Mouse (Mus musculus): ENCODE data around the gene Phc1. TPM values are rescaled to one million over a fixed set of nuclear protein-coding genes. Genes with fewer than 3 reads are reported as not detected.

The Phc1 gene
- polyA plus RNA-seq, 1 experiment from 2014 or later: 15.4 TPM

- no peak overlapping the region for H3K9ac ChIP-seq (ENCODE audit: low read length)
- 72% methylated on average over 2 of the region's 2 CpGs for WGBS
- no peaks in the 10 kb centered on the region for H3K36me3 ChIP-seq (ENCODE audit: control insufficient read depth, insufficient read depth, low read length)
- no peak for ATAC-seq (ENCODE audit: low read depth)
- H3K4me3 ChIP-seq (ENCODE audit: low read length): no peak overlapping the region
- H3K4me2 ChIP-seq (ENCODE audit: low read depth, low read length): no peak overlapping the region
- no peaks in the 10 kb centered on the region for H3K27me3 ChIP-seq (ENCODE audit: control insufficient read depth, insufficient read depth, low read depth, low read length)
- H3K4me1 ChIP-seq (replicated peaks; ENCODE audit: control insufficient read depth, insufficient read depth, low read length): no peaks in the 10 kb centered on the region
- no peaks in the 10 kb centered on the region for H3K9me3 ChIP-seq (ENCODE audit: control insufficient read depth, low read length)
- H3K27ac ChIP-seq (ENCODE audit: low read length): no peak overlapping the region
These were observed 56.9 kb downstream of the Phc1 start for GRCm38 (mm10) chr6:122283429-122283828.

DNA sequence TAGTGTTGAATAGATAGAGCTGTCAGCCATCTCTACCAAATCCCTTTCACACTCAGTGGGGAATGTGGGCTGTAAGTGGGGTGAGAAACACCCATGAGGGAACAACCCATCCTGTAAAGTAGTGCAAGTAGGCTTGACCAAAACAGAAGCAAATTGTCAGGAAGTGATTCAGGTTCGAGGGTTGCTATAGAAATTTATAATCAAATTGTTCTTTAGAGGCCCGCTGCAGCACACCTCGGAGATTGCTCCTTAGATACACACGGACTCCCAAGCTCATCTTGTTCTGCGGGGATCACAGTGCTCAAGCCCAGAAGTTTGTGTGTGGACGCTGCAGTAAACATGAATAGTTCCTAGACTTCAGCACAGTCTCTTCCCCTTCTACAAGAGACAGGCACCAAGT, 57.6 kb downstream of the Phc1 start, which contains the start of gene Klrg1:
TSS of gene Klrg1 (minus strand) at position 101 of the 400 bp plus-strand sequence.
- no peak within 1 kb of the TSS for H3K4me2 ChIP-seq (ENCODE audit: low read depth, low read length)
- H3K27me3 ChIP-seq (ENCODE audit: control insufficient read depth, insufficient read depth, low read depth, low read length): no peaks in the 10 kb centered on the region

GRCm38 (mm10) chr6:122276565-122276964, 63.8 kb downstream of the Phc1 start:
- Histone ChIP-seq H3K27ac (ENCODE audit: low read length) (no peak overlapping the region), H3K4me3 (ENCODE audit: low read length) (no peak overlapping the region), H3K4me2 (ENCODE audit: low read depth, low read length) (no peak overlapping the region), H3K9me3 (ENCODE audit: control insufficient read depth, low read length) (no peaks in the 10 kb centered on the region), H3K9ac (ENCODE audit: low read length) (no peak overlapping the region), H3K36me3 (ENCODE audit: control insufficient read depth, insufficient read depth, low read length) (no peaks in the 10 kb centered on the region), H3K4me1 (replicated peaks; ENCODE audit: control insufficient read depth, insufficient read depth, low read length) (no peaks in the 10 kb centered on the region), H3K27me3 (ENCODE audit: control insufficient read depth, insufficient read depth, low read depth, low read length) (no peaks in the 10 kb centered on the region)
- 72% methylated on average over 7 of the region's 7 CpGs for WGBS
- ATAC-seq (ENCODE audit: low read depth): no peak

More for the DNA sequence above, 57.6 kb downstream of the Phc1 start, which contains the start of gene Klrg1:
- no peak within 1 kb of the TSS for H3K27ac ChIP-seq (ENCODE audit: low read length)
- no peaks in the 10 kb centered on the region for H3K9me3 ChIP-seq (ENCODE audit: control insufficient read depth, low read length)
- no peak within 1 kb of the TSS for H3K9ac ChIP-seq (ENCODE audit: low read length)
- no peak for ATAC-seq (ENCODE audit: low read depth)
- no peaks in the 10 kb centered on the region for H3K36me3 ChIP-seq (ENCODE audit: control insufficient read depth, insufficient read depth, low read length)
- no peak within 1 kb of the TSS for H3K4me3 ChIP-seq (ENCODE audit: low read length)
- no peaks in the 10 kb centered on the region for H3K4me1 ChIP-seq (replicated peaks; ENCODE audit: control insufficient read depth, insufficient read depth, low read length)
- WGBS: 76% methylated on average over 6 of the region's 6 CpGs

GRCm38 (mm10) chr6:122274546-122274945, 65.8 kb downstream of the Phc1 start:
- H3K4me2 ChIP-seq (ENCODE audit: low read depth, low read length): no peak overlapping the region
- no peaks in the 10 kb centered on the region for H3K4me1 ChIP-seq (replicated peaks; ENCODE audit: control insufficient read depth, insufficient read depth, low read length)
- no peaks in the 10 kb centered on the region for H3K9me3 ChIP-seq (ENCODE audit: control insufficient read depth, low read length)
- H3K27me3 ChIP-seq (ENCODE audit: control insufficient read depth, insufficient read depth, low read depth, low read length): no peaks in the 10 kb centered on the region
- H3K36me3 ChIP-seq (ENCODE audit: control insufficient read depth, insufficient read depth, low read length): no peaks in the 10 kb centered on the region
- 31% methylated on average over 5 of the region's 5 CpGs for WGBS
- H3K9ac ChIP-seq (ENCODE audit: low read length): no peak overlapping the region
- H3K27ac ChIP-seq (ENCODE audit: low read length): no peak overlapping the region
- no peak overlapping the region for H3K4me3 ChIP-seq (ENCODE audit: low read length)
- ATAC-seq (ENCODE audit: low read depth): no peak

DNA sequence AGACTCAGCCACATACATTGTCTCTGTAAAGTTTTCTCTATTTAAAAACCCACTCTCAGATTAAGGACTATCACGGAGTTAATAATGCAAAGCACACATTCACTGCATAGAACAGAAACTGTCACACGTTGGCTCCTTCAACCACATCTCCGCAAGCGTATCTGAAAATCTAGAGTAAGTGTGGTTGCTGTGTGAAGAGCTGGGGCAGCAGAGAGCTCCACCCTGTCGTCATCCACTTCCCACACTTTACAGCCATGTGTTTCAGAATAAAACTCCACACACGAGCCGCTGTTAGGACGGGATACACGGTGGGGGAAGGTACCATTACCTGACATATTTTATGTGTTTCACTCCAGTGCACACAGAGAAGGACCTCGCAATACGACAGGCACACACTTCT, 70.2 kb downstream of the Phc1 start:
- no peak for ATAC-seq (ENCODE audit: low read depth)
- no peaks in the 10 kb centered on the region; the same call in 1 of the 2 replicates for H3K4me1 ChIP-seq (replicated peaks; ENCODE audit: control insufficient read depth, insufficient read depth, low read length)
- no peaks in the 10 kb centered on the region for H3K36me3 ChIP-seq (ENCODE audit: control insufficient read depth, insufficient read depth, low read length)
- WGBS: 68% methylated on average over 11 of the region's 11 CpGs
- no peaks in the 10 kb centered on the region for H3K9me3 ChIP-seq (ENCODE audit: control insufficient read depth, low read length)
- H3K4me2 ChIP-seq (ENCODE audit: low read depth, low read length): no peak overlapping the region
- H3K4me3 ChIP-seq (ENCODE audit: low read length): no peak overlapping the region
- no peak overlapping the region for H3K9ac ChIP-seq (ENCODE audit: low read length)
- no peaks in the 10 kb centered on the region for H3K27me3 ChIP-seq (ENCODE audit: control insufficient read depth, insufficient read depth, low read depth, low read length)
- no peak overlapping the region for H3K27ac ChIP-seq (ENCODE audit: low read length)

GRCm38 (mm10) chr6:122269170-122269569, 71.2 kb downstream of the Phc1 start:
- H3K36me3 ChIP-seq (ENCODE audit: control insufficient read depth, insufficient read depth, low read length): no peaks in the 10 kb centered on the region
- no peak overlapping the region for H3K9ac ChIP-seq (ENCODE audit: low read length)
- H3K4me2 ChIP-seq (ENCODE audit: low read depth, low read length): no peak overlapping the region
- no peaks in the 10 kb centered on the region for H3K27me3 ChIP-seq (ENCODE audit: control insufficient read depth, insufficient read depth, low read depth, low read length)
- H3K9me3 ChIP-seq (ENCODE audit: control insufficient read depth, low read length): no peaks in the 10 kb centered on the region
- H3K4me3 ChIP-seq (ENCODE audit: low read length): no peak overlapping the region
- no peaks in the 10 kb centered on the region; the same call in 1 of the 2 replicates for H3K4me1 ChIP-seq (replicated peaks; ENCODE audit: control insufficient read depth, insufficient read depth, low read length)
- no peak for ATAC-seq (ENCODE audit: low read depth)
- no peak overlapping the region for H3K27ac ChIP-seq (ENCODE audit: low read length)
- 75% methylated on average over 4 of the region's 4 CpGs for WGBS

GRCm38 (mm10) chr6:122268561-122268960, 71.8 kb downstream of the Phc1 start:
- no peaks in the 10 kb centered on the region; the same call in 1 of the 2 replicates for H3K4me1 ChIP-seq (replicated peaks; ENCODE audit: control insufficient read depth, insufficient read depth, low read length)
- no peak overlapping the region for H3K9ac ChIP-seq (ENCODE audit: low read length)
- H3K9me3 ChIP-seq (ENCODE audit: control insufficient read depth, low read length): no peaks in the 10 kb centered on the region
- 20% methylated on average over 3 of the region's 3 CpGs for WGBS
- H3K27me3 ChIP-seq (ENCODE audit: control insufficient read depth, insufficient read depth, low read depth, low read length): no peaks in the 10 kb centered on the region
- H3K36me3 ChIP-seq (ENCODE audit: control insufficient read depth, insufficient read depth, low read length): no peaks in the 10 kb centered on the region
- no peak overlapping the region for H3K27ac ChIP-seq (ENCODE audit: low read length)
- no peak for ATAC-seq (ENCODE audit: low read depth)
- no peak overlapping the region for H3K4me3 ChIP-seq (ENCODE audit: low read length)
- H3K4me2 ChIP-seq (ENCODE audit: low read depth, low read length): no peak overlapping the region

Other genes with a start within 250 kb of the Phc1 start
- not detected in 2 replicates for gene Klrg1, start 57.7 kb downstream of the Phc1 start, polyA plus RNA-seq (2015; fragmentation: Nextera tagmentation; extraction: Ambion mirVana)
- 123 and 126 TPM in 2 replicates for gene M6pr, start 31.8 kb downstream of the Phc1 start, polyA plus RNA-seq (2015; fragmentation: Nextera tagmentation; extraction: Ambion mirVana)
- 7.5 and 8.3 TPM in 2 replicates for gene Rimklb, start 158.2 kb upstream of the Phc1 start, polyA plus RNA-seq (2015; fragmentation: Nextera tagmentation; extraction: Ambion mirVana)
- gene Mfap5, start 165.3 kb upstream of the Phc1 start, polyA plus RNA-seq (2015; fragmentation: Nextera tagmentation; extraction: Ambion mirVana): 26.4 and 31.6 TPM in 2 replicates
- not detected in 2 replicates for gene Aicda, start 213.2 kb upstream of the Phc1 start, polyA plus RNA-seq (2015; fragmentation: Nextera tagmentation; extraction: Ambion mirVana)

All from lung, embryonic 16.5 days (tissue).